Mouse (Mus musculus) regulatory T cell (primary cell): Measurements from ENCODE around the gene Zdhhc15.
"Not testable (repeated sequence)": the region's sequence is repeated elsewhere in the genome, so short reads cannot be mapped to it uniquely, and the experiment has no call there.

Experiments
- in situ Hi-C: fragments of 300-600 bp; cut with MboI, MseI; formaldehyde crosslinking; loops from one replicate; pipeline ENCODE4 v1.15.1; 2025; ENCODE audit warnings: high pct_unique_total_duplicates

Gene Zdhhc15

GRCm38 (mm10) chrX:104670757-104671549 lies at the start of gene Zdhhc15:
Zdhhc15 (minus strand) TSS chrX:104671064.
- in situ Hi-C loops = loop anchor here (10.0 kb wide), 1 partner anchor 734 kb away; no protein-coding TSS in a partner anchor

GRCm38 (mm10) chrX:104707935-104708334 lies 37.1 kb upstream of the Zdhhc15 start:
- in situ Hi-C loops = no loop called here

DNA sequence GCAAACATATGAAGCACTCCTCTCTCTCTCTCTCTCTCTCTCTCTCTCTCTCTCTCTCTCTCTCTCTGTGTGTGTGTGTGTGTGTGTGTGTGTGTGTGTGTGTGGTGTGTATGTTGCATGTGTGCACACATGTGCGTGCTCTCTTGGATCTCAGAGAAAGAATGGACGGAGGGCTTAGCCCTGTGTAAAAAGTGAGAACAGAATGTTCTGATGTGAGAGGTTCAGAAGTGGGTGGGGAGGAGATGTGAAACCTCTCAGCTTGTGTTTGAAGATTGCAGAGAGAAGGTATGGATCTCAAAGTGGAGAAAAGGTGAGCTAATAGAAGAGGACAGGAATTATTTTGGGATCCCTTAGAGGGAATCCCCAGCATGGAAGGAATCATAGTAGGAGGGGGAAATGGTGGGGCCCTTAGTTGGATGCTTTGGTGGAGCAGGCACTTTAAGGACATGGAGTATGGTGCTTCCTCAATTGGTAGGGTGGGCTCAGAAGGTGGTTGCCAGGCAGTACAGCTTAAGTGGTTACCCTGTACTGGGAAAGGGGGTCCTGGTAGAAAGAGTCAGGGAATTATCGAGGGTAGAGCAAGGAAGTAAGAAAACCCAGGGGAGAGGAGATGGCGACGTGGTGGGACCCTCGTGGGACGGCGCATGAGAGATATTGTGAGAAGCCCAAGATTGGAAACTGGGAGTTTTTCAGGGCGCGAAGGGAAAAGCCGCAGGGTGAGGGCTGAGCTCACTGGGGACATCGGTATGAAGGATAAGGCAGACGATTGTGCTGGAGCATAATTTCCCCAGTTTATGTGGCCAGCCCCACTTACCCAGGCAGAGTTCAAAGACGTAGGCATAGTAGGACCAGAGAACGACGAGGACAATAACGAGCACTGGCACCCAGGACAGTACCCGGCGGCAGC lies 761 bp downstream of the Zdhhc15 start:
- in situ Hi-C loops = loop anchor here (10.0 kb wide), 1 partner anchor 735 kb away; no protein-coding TSS in a partner anchor

DNA sequence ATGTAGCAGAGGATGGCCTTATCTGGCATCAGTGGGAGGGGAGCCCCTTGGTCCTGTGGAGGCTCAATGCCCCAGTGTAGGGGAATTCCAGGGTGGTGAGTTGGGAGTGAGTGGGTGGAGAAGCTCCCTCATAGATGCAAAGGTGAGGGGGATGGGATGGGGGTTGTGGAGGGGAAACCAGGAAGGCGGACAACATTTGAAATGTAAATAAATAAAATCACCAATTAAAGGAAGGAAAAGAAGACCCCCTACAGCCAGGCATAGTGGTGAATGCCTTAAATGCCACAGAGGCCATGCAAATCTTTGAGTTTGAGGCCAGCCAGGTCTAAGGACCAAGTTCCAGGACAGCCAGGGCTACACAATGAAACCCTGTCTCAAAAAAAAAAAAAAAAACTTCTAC lies 13.9 kb downstream of the Zdhhc15 start:
- in situ Hi-C loops = no loop called here

- in situ Hi-C loops = no loop called here
These were observed 58.3 kb downstream of the Zdhhc15 start for GRCm38 (mm10) chrX:104612531-104612930.

GRCm38 (mm10) chrX:104603738-104604430 lies 67.0 kb downstream of the Zdhhc15 start:
- in situ Hi-C loops = not testable (repeated sequence)

GRCm38 (mm10) chrX:104602168-104602859 lies 68.5 kb downstream of the Zdhhc15 start:
- in situ Hi-C loops = not testable (repeated sequence)

GRCm38 (mm10) chrX:104573946-104574345 lies 96.9 kb downstream of the Zdhhc15 start:
- in situ Hi-C loops = no loop called here

DNA sequence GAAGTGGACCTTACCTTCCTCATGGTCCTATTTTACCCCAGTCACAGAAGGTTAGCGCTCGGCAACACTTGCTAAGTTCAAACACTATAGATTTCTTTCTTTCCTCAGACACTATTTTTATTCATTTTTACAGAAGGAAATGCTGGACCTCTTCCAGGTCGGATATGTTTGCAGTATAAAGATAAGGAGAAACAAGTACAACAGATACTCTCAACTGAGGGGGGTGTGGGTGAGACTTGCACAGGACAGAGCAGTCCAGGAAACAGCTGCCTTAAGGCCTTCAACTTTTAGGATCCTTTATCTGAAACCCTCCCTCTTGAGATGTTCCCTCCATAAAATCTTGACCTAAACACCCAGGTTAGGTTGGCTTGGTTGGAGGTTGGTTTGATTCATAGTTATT lies 103.4 kb downstream of the Zdhhc15 start:
- in situ Hi-C loops = no loop called here

DNA sequence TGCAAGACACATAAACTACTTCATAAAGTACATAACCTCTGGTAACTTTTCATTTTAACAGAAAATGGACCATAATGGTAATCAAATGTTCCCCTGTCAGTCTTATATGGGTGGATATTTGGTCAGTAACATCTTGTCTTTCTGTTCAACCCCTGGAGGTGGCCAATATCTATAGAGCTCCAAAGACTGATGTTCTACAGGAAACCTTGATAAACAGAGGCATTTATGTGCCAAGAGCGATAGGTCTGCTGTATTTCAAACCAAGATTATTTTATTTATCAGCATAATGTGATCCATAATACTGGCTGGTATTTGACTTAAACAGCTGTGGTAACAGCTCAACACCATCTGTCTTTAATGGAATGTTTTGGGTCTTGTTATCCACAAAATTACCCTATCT lies 125.6 kb downstream of the Zdhhc15 start:
- in situ Hi-C loops = no loop called here

DNA sequence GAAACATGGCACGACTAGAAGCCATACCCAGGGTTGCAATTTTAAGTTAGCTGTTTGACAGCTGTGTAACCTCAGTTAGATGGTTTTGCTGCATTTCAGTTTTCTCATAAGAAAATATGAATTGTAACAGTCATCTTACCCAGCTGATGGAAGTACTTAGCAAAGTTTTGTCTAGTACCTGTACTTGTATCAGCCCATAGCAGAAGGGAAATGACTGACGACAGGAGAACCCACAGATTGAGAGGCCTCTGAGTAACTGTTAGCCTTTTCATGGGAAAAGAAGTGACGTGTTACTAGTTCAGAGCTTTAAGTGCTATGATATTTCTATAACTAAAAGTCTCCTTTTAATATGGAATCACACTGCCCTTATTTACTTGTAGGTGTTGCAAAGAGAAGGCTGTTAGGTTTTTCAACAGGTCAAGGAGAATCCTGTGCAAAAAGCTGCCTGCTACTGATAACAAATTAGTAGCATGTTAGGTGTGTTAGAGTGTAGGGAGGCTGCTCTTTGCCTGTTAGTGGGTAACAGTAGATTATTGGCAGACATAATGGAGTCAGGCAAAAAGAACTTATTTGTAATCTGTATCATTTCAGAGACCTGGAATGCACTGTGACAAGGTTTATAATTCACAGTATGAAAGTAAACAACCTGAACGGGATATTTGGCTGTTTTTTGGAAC lies 126.8 kb downstream of the Zdhhc15 start:
- in situ Hi-C loops = no loop called here

GRCm38 (mm10) chrX:104542635-104543034 lies 128.2 kb downstream of the Zdhhc15 start:
- in situ Hi-C loops = no loop called here

DNA sequence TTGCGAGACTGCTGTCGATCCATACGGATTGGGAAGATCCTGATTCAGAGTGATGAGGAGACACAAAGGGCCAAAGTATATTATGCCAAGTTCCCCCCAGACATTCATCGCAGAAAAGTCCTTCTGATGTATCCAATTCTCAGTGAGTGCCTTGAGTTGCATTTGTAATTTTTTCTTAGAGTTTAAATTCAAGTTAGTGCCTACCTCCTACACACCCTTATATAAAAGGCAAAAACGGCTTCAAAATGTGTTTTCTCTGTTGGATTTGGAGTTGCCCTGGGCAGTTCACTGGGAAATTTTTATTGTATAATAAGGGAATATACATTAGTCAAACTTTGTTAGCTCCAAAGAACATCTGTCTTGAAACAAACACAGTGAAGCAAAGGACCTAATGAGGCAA lies 169.1 kb downstream of the Zdhhc15 start:
- in situ Hi-C loops = no loop called here

DNA sequence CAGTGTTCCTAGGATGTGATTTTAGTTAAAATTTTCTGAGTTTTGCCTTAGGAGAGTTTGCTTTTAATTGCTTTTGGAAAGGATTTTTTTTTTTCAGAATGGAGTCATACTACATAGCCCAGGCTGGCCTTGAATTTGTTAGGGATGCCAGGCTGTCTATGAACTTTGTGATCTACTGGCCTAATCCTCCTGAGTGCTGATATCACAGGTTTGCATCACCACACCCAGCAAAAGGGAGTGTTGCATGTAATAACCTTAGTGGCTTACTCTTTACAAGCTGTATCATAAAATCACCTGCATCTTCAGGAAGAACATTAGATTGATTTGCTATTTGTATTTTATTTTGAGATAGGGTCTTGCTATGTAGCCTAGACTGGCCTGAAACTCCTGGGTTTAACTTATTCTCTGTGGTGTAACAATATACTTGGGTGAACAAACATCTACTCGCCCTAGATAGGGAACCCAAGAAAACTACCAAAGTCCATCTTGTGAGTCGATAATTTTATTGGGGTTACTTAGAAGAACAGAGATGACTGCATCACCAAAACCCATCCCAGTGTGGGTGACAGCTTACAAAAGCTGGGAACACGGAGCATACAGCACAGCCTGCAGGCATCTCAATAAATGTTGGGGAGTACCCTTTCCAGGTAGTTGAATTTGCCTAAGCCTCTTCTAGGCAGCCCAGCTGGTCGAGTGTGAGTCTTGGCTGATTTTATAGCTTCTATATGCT lies 181.1 kb downstream of the Zdhhc15 start:
- in situ Hi-C loops = loop anchor here (10.0 kb wide), 1 partner anchor 1115 kb away; no protein-coding TSS in a partner anchor

- in situ Hi-C loops = loop anchor here (10.0 kb wide), 1 partner anchor 1116 kb away; no protein-coding TSS in a partner anchor
These were observed 181.9 kb downstream of the Zdhhc15 start for GRCm38 (mm10) chrX:104488870-104489467.

DNA sequence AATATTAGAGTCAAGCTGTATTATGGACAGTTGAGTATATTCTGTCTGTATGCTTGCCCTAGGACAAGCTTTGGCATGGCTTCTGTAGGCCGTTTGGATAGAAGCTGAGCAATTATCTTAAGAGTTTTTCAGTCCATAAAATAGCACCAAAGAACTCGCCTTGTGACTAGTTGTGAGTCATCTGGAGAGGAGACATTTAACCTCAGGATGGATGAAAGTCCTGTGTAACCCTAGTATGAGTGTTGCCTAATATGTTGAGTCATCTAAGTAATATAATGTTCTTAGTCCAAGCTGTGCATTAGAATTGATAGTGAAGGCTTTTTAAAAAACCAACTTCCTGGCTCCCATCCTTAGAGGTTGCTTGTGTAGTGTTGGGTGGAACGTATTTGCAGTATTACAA lies 182.8 kb downstream of the Zdhhc15 start:
- in situ Hi-C loops = loop anchor here (10.0 kb wide), 1 partner anchor 1117 kb away; no protein-coding TSS in a partner anchor
